Mouse (Mus musculus) fibroblast of lung, adult 2 months (primary cell): ENCODE results near the gene Dcp1b.
"Not testable (repeated sequence)": the region's sequence is repeated elsewhere in the genome, so short reads cannot be mapped to it uniquely, and the experiment has no call there.

Experiments used
- DNase-seq: peaks from one replicate; pipeline ENCODE4 v3.0.0-alpha.2; 2011; ENCODE audit warnings: low read depth

The Dcp1b gene

GRCm38 (mm10) chr6:119194601-119195000 is 19.5 kb downstream of the Dcp1b start:
- no peak for DNase-seq

- DNase-seq = no peak
These were observed 21.6 kb downstream of the Dcp1b start, which contains the start of gene Cacna1c for GRCm38 (mm10) chr6:119196382-119197305. TSS of gene Cacna1c (minus strand) at chr6:119196418.

DNA sequence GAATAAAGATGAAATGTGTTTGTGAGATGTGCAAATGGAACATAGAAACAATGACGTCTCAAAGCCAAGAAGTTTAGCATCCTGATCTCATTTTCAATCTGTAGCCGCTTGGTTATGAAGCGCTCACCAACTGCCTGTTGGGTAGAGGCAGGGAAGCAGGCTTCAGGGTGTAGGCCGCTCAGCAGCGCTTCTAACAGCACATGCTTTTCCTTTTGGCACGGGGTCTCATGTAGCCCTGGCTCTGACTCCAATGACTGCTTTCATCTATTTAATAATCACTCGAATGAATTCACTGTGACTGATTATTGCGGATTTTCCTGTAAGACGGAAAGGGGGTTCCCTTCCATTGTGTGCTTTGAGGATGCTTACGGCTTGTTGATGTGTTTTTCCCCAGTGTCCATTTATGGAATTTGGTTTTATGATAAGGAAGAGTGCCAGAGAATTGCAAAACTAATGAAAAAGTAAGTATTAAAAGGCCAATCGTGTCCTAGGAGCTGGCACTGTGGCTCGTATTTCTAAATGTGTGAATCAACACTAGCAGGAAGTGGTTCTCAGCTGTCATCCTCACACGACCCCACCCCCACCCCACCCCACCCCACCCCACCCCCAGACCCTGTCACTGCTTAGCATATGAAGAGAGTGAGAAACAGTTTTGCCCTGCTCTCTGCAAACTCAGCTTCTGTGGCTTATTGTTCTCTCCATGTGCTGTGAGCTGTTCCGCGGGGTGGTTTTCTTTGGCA is 23.7 kb downstream of the Dcp1b start:
- DNase-seq = no peak

DNA sequence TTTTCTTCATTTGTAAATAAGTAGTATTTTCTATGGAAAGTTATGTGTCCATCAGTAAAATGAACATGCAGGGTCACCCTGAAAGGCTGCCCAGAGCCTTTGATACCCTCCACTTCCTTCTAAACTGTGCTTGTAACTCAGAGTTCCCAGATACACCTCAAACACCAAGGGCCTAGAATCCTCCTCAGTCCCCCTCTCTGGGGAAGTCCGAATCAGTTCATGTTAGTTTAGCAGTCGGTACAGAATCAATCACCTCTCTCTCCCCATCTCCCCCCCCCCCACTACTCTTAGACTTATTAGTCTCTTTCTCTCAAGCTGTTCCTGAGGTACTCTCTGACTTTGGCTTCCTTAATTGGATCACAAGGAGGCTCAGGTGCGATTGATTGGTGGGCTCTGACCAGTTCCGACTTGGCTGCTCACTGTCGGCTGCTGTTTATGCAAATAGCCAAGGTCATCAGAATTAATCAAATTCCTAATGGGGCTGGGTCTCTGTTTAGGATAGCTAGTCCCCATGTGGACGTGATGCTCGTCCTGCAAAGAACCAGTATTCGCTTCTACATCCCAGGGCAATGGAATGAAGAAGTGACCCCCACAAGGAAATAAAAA is 24.3 kb downstream of the Dcp1b start:
- no peak for DNase-seq

GRCm38 (mm10) chr6:119200362-119200761 is 25.3 kb downstream of the Dcp1b start:
- DNase-seq = no peak

GRCm38 (mm10) chr6:119201575-119201974 is 26.5 kb downstream of the Dcp1b start:
- no peak for DNase-seq

- DNase-seq = no peak
These were observed 29.2 kb downstream of the Dcp1b start for GRCm38 (mm10) chr6:119204286-119204685.

- DNase-seq = no peak
These were observed 29.9 kb downstream of the Dcp1b start for GRCm38 (mm10) chr6:119204915-119205314.

DNA sequence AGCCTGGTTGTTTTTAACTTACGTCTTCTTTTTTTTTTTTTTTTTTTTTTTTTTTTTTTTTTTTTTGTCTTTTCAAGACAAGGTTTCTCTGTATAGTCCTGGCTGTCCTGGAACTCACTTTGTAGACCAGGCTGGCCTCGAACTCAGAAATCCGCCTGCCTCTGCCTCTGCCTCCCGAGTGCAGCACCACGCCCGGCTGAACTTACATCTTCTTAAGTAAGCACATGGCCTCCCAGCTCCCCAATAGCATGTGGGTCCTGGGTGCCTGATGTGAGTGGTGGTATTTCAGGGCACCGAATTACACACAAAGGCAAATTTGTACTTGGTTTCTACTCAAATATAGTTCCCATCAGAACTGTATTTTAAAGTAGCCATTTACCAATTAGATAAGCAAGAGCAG is 31.0 kb downstream of the Dcp1b start:
- not testable (repeated sequence) for DNase-seq

DNA sequence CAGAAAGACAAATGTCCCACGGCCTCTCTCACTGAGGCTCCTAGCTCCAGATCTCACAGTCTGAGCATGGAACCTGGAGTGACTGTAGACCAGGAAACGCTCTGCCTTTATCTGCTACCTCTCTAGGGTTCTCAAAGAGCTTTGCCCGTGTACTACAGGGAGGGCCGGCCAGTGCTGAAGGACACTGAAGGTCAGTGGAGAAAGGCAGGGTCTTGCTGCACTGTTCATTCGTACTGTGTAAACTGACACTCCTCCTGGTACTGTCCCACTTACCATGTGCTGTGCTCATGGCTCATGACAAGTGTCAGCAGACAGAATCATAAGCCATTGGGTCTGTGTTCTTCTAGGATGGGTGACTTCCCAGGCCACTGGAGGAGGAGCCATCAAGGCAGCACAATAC is 38.3 kb downstream of the Dcp1b start:
- DNase-seq = no peak

GRCm38 (mm10) chr6:119214190-119214589 is 39.1 kb downstream of the Dcp1b start:
- DNase-seq = no peak

- no peak for DNase-seq
These were observed 40.1 kb downstream of the Dcp1b start for GRCm38 (mm10) chr6:119215040-119215613.

GRCm38 (mm10) chr6:119217661-119218060 is 42.6 kb downstream of the Dcp1b start:
- DNase-seq = no peak

DNA sequence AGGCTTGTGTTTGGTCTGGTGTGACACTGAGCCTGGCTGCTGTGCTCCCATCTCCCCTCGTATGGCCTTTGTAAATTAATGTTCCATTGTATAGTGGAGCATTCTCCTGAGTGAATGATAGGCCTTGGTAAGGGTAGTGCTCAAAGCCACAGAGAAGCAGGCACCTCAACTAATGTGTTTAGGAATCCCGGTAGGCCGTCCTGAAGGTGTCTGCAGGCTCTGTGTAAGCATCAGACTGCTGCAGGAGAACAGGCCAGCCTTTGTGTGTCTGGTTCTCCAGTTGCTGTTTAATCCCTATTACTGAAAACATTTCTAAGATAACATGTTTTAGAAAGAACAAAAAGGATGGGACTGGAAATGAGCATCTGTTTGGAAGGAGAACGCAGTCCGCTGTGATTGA is 43.5 kb downstream of the Dcp1b start:
- DNase-seq = no peak

GRCm38 (mm10) chr6:119219237-119219870 is 44.3 kb downstream of the Dcp1b start:
- no peak for DNase-seq

- no peak for DNase-seq
These were observed 45.2 kb downstream of the Dcp1b start for GRCm38 (mm10) chr6:119220297-119220696.

DNA sequence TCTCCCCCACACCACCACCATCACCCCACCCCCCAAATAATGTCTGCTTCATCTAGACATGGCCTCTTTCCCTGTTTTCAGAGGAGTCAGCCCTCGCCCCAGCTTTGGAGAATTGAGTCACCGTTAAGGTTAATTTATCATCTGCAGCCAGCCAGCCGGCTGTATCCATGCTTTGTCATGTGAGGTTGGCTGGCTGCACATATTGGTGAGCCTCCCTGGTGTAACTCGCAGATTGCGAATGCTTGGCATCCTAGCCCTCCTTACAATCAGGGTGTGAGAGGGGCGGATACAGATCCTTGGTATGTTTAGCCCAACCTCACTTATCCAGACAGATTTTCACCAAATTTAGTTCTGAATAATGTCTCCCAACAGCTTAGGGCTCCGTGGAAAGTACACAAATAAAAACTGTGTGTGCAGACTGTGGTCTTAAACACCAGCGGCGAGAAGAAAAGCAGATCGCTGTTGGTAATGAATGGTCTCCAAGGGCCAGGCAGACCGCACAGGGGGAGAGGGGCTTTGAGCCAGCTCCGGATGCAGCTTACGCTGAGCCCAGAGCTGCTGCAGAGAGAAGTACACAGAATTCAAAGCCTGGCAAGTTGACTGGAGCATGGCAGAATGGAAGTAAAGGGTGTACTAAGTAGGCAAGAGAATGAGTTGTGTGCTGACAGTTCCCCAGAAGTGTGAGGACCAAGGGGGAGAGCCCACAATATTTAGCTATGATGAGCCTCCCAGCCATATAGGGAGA is 49.6 kb downstream of the Dcp1b start:
- peak; percentile 24 for DNase-seq

- DNase-seq = no peak
These were observed 50.2 kb downstream of the Dcp1b start for GRCm38 (mm10) chr6:119225226-119225625.

DNA sequence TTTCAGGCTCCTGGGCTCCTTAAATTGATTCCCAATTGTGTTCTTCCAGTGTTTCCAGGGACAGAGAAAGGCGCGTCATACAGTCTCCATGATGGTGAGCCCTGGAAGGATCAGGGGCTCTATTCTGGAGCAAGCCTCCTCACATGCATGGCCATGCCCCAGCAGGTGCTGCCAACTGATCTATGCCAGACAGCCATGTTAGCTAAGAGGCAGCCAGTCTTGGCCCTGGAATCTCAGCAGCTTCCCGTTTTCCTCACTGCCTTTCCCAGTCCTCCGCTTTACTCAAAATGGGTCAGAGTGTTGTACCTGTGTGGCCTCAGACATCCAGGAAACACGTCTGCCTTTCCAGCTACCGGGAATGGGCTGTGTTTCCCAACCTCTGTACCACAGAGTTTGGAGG is 50.7 kb downstream of the Dcp1b start:
- DNase-seq = no peak

DNA sequence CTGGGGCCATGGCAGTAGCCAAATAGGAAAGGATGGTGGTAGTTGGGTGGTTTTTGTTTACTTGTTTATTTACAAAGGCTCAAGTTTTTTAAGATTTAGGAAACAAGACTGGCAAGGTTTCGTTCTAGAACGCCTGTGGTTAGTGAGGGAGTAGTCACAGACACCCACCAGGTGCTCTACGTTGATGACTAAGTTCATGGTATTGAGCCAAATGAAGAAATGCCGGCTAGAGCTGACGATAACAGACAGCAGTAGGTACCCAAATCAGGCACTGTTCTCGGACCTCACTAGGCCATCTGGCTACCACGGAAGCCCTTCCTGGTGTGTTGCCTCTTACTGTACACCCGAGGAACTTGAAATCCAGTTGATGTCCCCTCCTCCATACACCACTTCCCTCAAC is 51.9 kb downstream of the Dcp1b start:
- no peak for DNase-seq
